Mouse (Mus musculus): ENCODE data around the gene Klf3. TPM values are rescaled to one million over a fixed set of nuclear protein-coding genes. Genes with fewer than 3 reads are reported as not detected.

Klf3 gene
- 41.3 TPM for polyA plus RNA-seq (2014; fragmentation: Illumina TruSeq; extraction: RNeasy Lipid Tissue Mini Kit (QIAGEN cat#74804); ENCODE audit: low read depth, low replicate concordance)

GRCm38 (mm10) chr5:64802795-64803719 lies at the start of gene Klf3:
Gene Klf3, plus strand, starts transcription at chr5:64803388.

Other genes starting within 250 kb of the Klf3 start
- 3.2 TPM for gene Tlr1, start 130.2 kb downstream of the Klf3 start, polyA plus RNA-seq (2014; fragmentation: Illumina TruSeq; extraction: RNeasy Lipid Tissue Mini Kit (QIAGEN cat#74804); ENCODE audit: low read depth, low replicate concordance)
- 0.99 TPM for gene Tlr6, start 156.7 kb downstream of the Klf3 start, polyA plus RNA-seq (2014; fragmentation: Illumina TruSeq; extraction: RNeasy Lipid Tissue Mini Kit (QIAGEN cat#74804); ENCODE audit: low read depth, low replicate concordance)
- 32.2 TPM for gene Fam114a1, start 166.7 kb downstream of the Klf3 start, polyA plus RNA-seq (2014; fragmentation: Illumina TruSeq; extraction: RNeasy Lipid Tissue Mini Kit (QIAGEN cat#74804); ENCODE audit: low read depth, low replicate concordance)

Measured in adipose tissue, adult 10 weeks (tissue).